Mouse (Mus musculus): ENCODE measurements around the gene B430218F22Rik.
"Not testable (repeated sequence)": the region's sequence is repeated elsewhere in the genome, so short reads cannot be mapped to it uniquely, and the experiment has no call there.

B430218F22Rik gene

GRCm38 (mm10) chr13:118386511-118387447 is at the start of gene B430218F22Rik, which contains the start of gene Mrps30:
Gene B430218F22Rik (plus strand): TSS chr13:118386630.
Gene Mrps30 (minus strand): TSS chr13:118387252.
- DNase-seq (ENCODE audit: low spot score): peak; percentile 96

GRCm38 (mm10) chr13:118350257-118350656 is 36.2 kb upstream of the B430218F22Rik start:
- no peak for DNase-seq (ENCODE audit: low spot score)

- DNase-seq (ENCODE audit: low spot score): no peak
These were observed 35.6 kb upstream of the B430218F22Rik start for GRCm38 (mm10) chr13:118350870-118351269.

DNA sequence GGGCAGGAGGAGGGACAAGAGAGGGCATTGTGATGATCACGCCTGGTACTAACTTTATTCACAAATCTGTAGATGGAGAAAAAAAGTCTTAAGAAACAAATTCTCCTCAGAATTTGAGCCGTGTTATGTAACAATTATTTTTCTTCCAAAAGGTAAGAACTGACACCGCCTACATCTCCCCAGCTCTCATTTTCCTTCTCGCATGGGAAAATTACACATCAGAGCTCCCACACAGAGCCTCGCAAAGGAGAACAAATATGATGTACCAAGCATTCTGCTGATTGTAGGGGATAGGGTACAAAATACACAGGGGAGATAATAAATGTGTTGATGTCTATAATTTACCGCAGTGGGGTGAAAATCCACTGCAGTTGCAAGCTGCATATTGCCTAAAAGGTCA is 23.1 kb upstream of the B430218F22Rik start:
- DNase-seq (ENCODE audit: low spot score): no peak

DNA sequence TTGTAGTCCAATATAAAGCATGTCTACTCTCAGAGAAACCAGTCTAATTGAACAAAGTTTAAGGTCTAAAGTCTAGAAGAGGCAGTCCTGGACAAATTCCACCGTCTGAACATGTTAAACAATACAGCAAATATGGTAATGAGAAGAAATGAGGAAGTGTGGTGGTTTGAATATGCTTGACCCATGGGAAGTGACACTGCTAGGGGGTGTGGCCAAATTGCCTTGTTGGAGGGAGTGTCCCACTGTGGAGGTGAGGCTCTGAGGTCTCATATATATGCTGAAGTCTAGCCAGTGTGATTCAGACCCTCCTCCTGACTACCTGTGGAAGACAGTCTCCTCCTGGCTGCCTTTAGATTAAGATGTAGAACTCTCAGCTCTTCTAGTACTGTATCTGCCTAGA is 20.7 kb upstream of the B430218F22Rik start:
- no peak for DNase-seq (ENCODE audit: low spot score)

DNA sequence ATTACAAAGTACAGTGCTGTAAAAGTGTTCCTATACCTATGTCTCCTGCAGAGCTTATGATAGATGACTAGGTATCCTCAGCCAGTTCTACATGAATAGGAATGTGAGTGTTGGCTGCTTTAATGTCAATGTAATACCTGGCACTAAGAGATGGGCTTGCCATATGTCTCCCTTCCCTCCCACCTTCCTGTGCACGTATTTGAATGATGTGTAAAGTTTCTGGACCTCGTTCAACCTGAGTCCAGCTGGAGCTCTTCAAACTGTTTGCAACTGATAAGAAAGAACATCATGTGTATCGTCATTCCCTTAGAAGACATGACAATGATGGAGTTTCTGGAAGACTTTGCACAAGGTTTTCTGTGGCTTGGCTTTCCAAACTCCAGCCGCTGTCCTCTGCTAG is 13.6 kb upstream of the B430218F22Rik start:
- no peak for DNase-seq (ENCODE audit: low spot score)

DNA sequence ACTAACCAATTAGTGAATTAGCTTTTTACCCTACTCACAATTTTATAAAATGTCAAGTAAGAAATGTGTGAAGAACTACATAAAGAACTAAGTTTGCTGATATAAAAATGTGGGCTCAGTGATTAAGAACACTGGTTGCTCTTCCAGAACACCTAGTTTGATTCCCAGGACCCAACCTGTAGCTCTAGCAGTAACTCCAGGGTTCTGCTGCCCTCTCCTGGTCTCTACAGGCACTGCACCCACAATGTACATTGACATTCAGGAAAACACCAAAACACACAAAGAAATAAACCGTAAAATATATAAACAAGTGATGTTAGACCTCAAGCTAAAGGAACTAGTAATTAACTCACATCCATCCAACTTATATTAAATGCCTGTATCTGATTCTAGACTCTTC is 7.3 kb upstream of the B430218F22Rik start:
- peak; percentile 53 for DNase-seq (ENCODE audit: low spot score)

GRCm38 (mm10) chr13:118380381-118380780 is 6.0 kb upstream of the B430218F22Rik start:
- DNase-seq (ENCODE audit: low spot score): no peak

DNA sequence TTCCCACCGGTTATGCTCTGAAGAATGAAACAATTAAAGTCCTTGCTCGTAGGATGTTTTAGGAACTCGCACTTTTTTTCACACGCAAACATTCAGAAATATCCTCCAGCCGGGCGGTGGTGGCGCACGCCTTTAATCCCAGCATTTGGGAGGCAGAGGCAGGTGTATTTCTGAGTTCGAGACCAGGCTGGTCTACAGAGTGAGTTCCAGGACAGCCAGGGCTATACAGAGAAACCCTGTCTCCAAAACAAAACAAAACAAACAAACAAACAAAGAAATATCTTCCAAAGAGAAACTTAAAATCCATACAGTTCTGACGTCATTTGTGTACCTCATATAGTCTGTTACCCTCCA is 995 bp downstream of the B430218F22Rik start:
- DNase-seq (ENCODE audit: low spot score): not testable (repeated sequence)

GRCm38 (mm10) chr13:118395803-118396202 is 9.4 kb downstream of the B430218F22Rik start:
- DNase-seq (ENCODE audit: low spot score): no peak

DNA sequence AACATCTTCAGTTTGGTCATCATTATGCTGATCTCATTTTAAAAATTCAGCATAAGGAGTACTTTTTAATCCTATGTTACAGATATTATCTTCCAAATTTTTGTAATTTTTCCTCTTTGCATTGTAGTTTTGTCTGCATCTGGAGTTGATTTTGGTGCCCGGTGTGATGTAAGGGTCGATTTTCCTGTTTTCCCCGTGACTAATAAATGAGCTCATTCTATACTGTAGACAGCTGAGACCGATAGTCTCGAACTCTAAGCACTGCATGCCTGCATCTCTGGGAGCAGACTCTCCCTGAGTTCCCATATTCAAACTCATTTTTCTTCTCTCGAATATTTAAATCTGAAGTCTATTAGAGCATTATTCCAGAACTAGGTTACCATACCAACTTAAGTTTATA is 13.9 kb downstream of the B430218F22Rik start:
- no peak for DNase-seq (ENCODE audit: low spot score)

- DNase-seq (ENCODE audit: low spot score): no peak
These were observed 17.1 kb downstream of the B430218F22Rik start for GRCm38 (mm10) chr13:118403544-118403943.

DNA sequence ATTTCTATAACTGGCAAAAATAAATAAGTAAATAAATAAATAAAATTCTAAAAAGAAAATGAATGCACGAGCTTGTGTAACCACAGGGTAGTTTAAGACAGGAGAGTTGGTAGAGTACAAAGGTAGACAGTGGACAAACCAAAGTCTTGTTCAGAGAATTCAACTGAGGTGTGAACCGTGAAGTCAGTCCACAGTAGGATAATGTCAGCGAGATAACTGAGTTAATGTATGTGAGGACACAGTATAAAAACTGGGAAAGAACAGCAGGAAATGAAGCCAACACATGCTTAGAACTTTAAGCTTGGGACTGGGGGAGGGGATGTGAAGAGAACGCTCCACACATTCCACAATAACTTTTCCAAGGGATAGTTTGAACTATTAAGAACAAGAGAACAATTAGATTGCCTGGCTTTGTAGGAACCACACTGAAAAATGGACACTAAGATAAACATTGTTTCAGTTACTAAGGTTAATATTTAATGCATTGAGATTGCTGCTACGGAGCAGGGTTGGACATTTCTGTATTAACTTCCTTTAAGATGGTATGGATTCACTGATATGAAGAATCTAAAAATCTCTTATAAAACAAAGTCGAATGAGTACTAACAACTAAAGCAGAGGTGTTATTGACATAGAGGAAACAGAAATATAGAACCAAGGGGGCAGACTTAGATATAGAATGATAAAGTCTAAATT is 25.0 kb downstream of the B430218F22Rik start:
- no peak for DNase-seq (ENCODE audit: low spot score)

GRCm38 (mm10) chr13:118418163-118418562 is 31.7 kb downstream of the B430218F22Rik start:
- no peak for DNase-seq (ENCODE audit: low spot score)

DNA sequence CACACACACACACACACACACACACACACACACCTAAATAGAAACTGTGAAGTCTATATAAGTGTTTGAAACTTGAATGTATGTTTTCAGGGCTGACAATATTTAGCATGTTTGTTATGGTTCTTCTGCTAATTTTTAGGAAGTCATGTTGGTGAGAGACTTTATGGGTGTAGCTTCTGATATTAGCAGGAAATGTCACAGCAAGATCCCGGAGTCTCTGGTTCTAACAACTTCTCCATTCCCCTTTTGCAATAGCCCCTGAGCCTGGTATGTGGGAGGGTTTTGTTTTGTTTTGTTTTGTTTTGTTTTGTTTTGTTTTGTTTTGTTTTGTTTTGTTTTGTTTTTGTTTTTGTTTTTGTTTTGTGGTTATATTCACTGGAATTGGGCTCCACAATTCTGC is 34.0 kb downstream of the B430218F22Rik start:
- DNase-seq (ENCODE audit: low spot score): no peak

DNA sequence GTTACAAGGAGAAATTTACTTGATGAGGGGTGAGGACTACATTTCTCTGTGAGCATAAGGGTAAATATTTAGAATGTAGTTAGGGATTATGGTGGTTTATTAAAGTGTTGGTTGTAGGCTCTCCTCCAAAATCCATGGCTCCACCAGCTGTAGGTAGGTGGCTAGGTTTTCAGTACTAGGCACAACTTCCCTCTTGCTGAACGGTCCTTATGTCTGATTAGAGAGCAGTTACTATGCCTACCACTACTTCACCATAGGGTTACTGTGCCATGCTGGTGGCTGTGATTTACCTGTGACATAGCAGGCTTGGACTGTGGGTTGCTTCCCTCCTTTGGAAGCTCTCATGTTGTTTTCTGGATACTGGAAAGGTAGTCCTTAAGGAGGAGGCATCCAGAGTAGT is 34.4 kb downstream of the B430218F22Rik start:
- no peak for DNase-seq (ENCODE audit: low spot score)
